Mouse (Mus musculus) cerebellum, adult 2 months (tissue): ENCODE data around the gene Trim58.

Experiments used
- CTCF ChIP-seq: fragments of 200-500 bp; IDR thresholded peaks from 2 replicates; pipeline ENCODE4 v1.5.1; 2011; ENCODE audit warnings: low read depth, mild to moderate bottlenecking, control low read depth, low read length, moderate library complexity, borderline replicate concordance; ENCODE audit not compliant: insufficient read depth
- POLR2A ChIP-seq: fragments of 200-500 bp; IDR thresholded peaks from 2 replicates; pipeline ENCODE4 v1.6.1; 2011; ENCODE audit warnings: low read length, control low read depth, borderline replicate concordance; ENCODE audit not compliant: insufficient read depth

DNA sequence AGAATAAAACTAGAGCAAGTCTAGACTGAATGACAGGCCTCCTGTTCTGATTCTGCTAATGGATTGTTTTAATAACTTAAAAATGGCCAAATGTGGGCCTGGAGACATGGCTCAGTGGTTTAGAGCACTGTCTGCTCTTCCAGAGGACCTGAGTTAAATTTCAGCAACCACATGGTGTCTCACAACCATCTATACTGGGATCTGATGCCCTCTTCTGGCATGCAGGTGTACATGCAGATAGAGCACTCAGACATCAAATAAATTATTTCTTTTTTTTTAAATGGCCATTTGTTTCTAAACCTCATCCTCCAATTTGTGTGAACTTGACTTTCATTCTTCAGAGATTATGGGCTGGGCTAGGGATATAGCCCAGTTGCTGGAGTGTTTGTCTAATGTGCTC lies 29.0 kb downstream of the Trim58 start:
- TF ChIP-seq CTCF (no peak), POLR2A (no peak)
